Mouse (Mus musculus): ENCODE measurements around the gene B3galt4. TPM values are rescaled to one million over a fixed set of nuclear protein-coding genes. Genes with fewer than 3 reads are reported as not detected.
"Not testable (repeated sequence)": the region's sequence is repeated elsewhere in the genome, so short reads cannot be mapped to it uniquely, and the experiment has no call there.

B3galt4 gene
- polyA plus RNA-seq (2012; rRNA removed): 8.4 and 8.6 TPM in 2 replicates

DNA sequence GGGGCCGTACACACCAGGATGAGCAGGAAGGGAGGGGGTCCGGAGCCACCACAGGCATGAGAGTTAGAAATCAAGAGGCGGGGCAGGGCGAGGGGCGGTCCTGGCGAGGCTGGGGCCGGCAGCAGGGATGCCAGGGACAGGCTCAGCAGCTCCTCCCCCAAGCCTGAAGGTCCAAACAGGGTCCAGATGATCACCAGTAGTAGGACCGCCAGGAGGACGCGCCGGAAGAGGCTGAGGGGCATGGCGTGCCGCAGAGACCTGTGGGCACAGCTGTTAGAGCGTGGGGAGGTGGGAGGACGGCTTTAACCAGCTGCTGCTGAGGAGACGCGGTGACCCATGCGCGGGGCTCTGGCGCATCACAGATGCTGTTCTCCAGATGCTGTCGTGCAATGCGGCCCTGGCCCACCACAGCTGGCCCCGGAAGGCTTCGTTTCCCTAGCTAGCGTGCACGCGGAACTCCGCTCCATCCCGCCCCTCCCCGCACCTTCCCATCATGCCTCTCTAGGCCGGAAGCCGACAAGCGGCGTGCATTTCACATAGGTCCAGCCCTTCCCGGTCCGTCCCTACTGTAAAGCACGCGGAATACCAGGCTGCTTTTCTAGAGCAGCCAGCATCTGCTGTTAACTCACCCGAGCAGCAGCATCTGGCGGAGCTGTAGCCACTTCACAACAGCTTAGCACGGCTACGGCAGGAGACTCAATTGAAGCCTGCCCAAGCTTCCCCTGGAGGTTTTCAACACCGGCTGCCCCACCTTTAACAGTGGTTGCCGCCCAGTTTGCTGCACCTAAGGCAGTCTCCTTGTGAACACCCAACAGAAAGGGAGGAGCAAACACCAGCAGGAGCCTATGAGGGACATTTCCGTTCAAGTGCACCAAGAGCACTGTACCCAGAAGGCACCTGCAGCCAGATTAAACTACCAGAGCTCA is at the start of gene B3galt4:
Gene B3galt4 (minus strand): TSS at position 468 of the 926 bp plus-strand sequence.
- peak within 1 kb of the TSS; percentile 30 for H3K27ac ChIP-seq (ENCODE audit: insufficient read depth, low read length)
- H3K4me3 ChIP-seq (replicated peaks; ENCODE audit: insufficient read depth, low read depth, low read length): peak within 1 kb of the TSS; percentile 71
- no peaks in the 10 kb centered on the region for H3K27me3 ChIP-seq (ENCODE audit: control insufficient read depth, insufficient read depth, low read length)
- peaks cover 16% of the 10 kb centered on the region for H3K4me1 ChIP-seq (ENCODE audit: control insufficient read depth, insufficient read depth, low read length)
- TF ChIP-seq POLR2A (IDR thresholded peaks at IDR 0.05; ENCODE audit: borderline replicate concordance, insufficient read depth, low read length) (peak; percentile 43; the same call in 1 of the 2 replicates), CTCF (IDR thresholded peaks at IDR 0.05; ENCODE audit: borderline replicate concordance, insufficient read depth, low read depth, low read length) (no peak)
- peak; percentile 68 to 73 for DNase-seq
- under 1% methylated on average over 45 of the region's 45 CpGs for WGBS

DNA sequence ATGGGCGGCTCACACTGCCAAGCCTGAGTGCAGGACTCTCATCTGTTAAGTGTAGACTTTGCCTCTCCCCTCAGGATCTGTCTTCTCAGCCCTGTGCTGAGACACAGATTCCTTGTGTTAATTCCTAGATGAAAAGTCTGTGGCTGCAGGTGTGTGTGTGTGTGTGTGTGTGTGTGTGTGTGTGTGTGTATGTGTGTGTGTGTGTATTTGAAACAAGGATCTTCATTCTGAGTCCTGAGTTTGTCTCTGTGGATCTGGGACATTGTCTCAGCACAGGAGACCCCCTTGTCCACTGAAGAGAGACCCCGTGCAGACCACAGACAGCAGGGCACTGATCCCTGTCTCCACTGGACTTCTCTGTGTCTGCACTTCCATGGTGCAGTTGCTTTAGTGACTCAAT is 49.5 kb upstream of the B3galt4 start:
- not testable (repeated sequence) for H3K4me1 ChIP-seq (ENCODE audit: control insufficient read depth, insufficient read depth, low read length); H3K27ac ChIP-seq (ENCODE audit: insufficient read depth, low read length); H3K27me3 ChIP-seq (ENCODE audit: control insufficient read depth, insufficient read depth, low read length); DNase-seq; H3K4me3 ChIP-seq (replicated peaks; ENCODE audit: insufficient read depth, low read depth, low read length)
- 58% methylated on average over 2 of the region's 2 CpGs for WGBS

DNA sequence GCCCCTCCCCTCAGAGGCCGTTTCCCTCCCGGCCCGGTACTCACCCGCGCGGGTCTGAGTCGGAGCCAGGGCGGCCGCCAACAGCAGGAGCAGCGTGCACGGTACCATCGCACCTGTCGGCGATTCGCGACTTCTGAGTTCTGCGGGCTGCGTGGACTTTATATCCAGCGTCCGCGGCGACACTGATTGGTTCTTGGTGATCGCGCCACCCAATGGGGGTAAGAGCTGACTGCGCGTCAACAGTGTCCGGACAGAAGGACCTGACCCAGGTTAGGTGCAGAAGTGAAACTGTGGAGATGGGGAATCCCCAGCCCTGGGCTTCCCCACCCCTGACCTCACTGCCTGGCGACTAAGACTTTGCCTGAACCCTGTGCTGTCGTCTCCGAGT is 48.9 kb upstream of the B3galt4 start, which contains the start of gene H2-K1:
Gene H2-K1 (minus strand): TSS at position 198 of the 388 bp plus-strand sequence.
- under 1% methylated on average over 30 of the region's 30 CpGs for WGBS
- peak; percentile 54 to 64 for DNase-seq
- H3K27me3 ChIP-seq (ENCODE audit: control insufficient read depth, insufficient read depth, low read length): peaks cover 3% of the 10 kb centered on the region
- H3K4me3 ChIP-seq (replicated peaks; ENCODE audit: insufficient read depth, low read depth, low read length): peak within 1 kb of the TSS; percentile 47
- no peak within 1 kb of the TSS for H3K27ac ChIP-seq (ENCODE audit: insufficient read depth, low read length)
- 0 out of 2 replicates have a peak, but pooled peaks cover 2% of the 10 kb centered on the region for H3K4me1 ChIP-seq (ENCODE audit: control insufficient read depth, insufficient read depth, low read length)
- TF ChIP-seq CTCF (IDR thresholded peaks at IDR 0.05; ENCODE audit: borderline replicate concordance, insufficient read depth, low read depth, low read length): no peak
- peak; percentile 45; the same call in 1 of the 2 replicates for TF ChIP-seq POLR2A (IDR thresholded peaks at IDR 0.05; ENCODE audit: borderline replicate concordance, insufficient read depth, low read length)

DNA sequence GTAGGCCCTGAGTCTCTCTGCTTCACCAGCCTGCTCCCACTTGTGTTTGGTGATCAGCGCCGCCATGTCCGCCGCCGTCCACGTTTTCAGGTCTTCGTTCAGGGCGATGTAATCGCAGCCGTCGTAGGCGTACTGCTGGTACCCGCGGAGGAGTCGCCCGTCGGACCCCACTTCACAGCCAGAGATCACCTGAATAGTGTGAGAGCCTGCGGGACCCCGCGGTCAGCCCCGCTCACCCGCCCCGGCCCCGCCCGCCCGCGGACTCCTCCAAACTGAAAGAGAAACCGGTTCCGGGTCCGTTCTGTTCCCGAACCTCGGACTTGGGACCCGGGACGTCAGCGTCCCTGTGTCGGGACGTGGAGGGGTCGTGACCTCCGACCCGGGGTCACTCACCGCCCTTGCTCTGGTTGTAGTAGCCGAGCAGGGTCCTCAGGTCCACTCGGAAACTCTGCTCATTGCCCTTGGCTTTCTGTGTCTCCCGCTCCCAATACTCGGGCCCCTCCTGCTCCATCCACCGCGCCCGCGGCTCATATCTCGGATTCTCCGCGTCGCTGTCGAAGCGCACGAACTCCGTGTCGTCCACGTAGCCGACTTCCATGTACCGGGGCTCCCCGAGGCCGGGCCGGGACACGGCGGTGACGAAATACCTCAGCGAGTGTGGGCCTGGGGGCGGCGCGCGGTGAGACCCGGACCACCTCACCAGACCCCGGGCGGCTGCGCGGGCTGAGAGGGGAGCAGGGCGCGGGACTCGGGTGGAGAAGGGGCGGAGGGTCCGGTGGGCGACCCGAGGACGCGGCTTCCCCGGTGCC is 48.3 kb upstream of the B3galt4 start:
- 2% methylated on average over 87 of the region's 87 CpGs for WGBS
- DNase-seq: no peak
- Histone ChIP-seq H3K4me1 (ENCODE audit: control insufficient read depth, insufficient read depth, low read length) (0 out of 2 replicates have a peak, but pooled peaks cover 2% of the 10 kb centered on the region), H3K27me3 (ENCODE audit: control insufficient read depth, insufficient read depth, low read length) (peaks cover 3% of the 10 kb centered on the region), H3K27ac (ENCODE audit: insufficient read depth, low read length) (no peak overlapping the region), H3K4me3 (replicated peaks; ENCODE audit: insufficient read depth, low read depth, low read length) (peak overlapping the region; percentile 47)
- no peak for TF ChIP-seq POLR2A (IDR thresholded peaks at IDR 0.05; ENCODE audit: borderline replicate concordance, insufficient read depth, low read length)
- TF ChIP-seq CTCF (IDR thresholded peaks at IDR 0.05; ENCODE audit: borderline replicate concordance, insufficient read depth, low read depth, low read length): no peak

DNA sequence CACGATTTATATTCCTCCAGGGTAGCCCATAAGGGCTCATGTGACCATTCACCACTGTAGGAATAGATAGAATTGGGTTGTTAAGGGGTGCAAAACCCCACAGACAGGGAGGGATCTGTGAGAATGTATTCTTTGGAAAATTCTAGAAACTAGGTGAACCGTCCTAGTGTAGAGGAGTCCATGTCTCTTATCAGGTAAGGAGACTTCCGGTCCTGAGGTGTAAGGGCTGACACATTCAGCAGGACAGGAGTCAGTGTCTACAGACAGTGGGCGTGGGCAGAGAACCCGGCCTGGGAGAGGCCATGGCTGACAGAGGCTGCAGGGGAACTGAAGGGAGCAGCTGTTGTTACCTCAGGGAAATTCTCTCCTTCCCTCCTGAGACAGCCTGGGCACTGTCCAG is 47.4 kb upstream of the B3galt4 start:
- not testable (repeated sequence) for H3K4me3 ChIP-seq (replicated peaks; ENCODE audit: insufficient read depth, low read depth, low read length); DNase-seq
- WGBS: 56% methylated on average over 5 of the region's 5 CpGs

DNA sequence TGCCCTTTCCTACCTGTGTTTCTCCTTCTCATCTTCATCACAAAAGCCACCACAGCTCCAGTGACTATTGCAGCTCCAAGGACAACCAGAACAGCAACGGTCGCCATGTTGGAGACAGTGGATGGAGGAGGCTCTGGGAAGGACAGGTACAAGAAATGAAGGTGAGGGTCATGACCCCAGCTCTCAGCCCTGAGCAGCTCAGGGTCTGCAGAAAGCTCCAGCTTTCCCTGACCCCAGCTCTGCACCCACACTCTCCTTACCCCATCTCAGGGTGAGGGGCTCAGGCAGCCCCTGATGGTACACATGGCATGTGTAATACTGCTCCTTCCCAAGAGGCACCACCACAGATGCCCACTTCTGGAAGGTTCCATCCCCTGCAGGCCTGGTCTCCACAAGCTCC is 45.7 kb upstream of the B3galt4 start:
- not testable (repeated sequence) for H3K27ac ChIP-seq (ENCODE audit: insufficient read depth, low read length); H3K4me1 ChIP-seq (ENCODE audit: control insufficient read depth, insufficient read depth, low read length); DNase-seq; H3K27me3 ChIP-seq (ENCODE audit: control insufficient read depth, insufficient read depth, low read length); H3K4me3 ChIP-seq (replicated peaks; ENCODE audit: insufficient read depth, low read depth, low read length)
- 93% methylated on average over 2 of the region's 2 CpGs for WGBS

More for the DNA sequence above, 47.4 kb upstream of the B3galt4 start:
- not testable (repeated sequence) for H3K4me1 ChIP-seq (ENCODE audit: control insufficient read depth, insufficient read depth, low read length); H3K27ac ChIP-seq (ENCODE audit: insufficient read depth, low read length); H3K27me3 ChIP-seq (ENCODE audit: control insufficient read depth, insufficient read depth, low read length)

DNA sequence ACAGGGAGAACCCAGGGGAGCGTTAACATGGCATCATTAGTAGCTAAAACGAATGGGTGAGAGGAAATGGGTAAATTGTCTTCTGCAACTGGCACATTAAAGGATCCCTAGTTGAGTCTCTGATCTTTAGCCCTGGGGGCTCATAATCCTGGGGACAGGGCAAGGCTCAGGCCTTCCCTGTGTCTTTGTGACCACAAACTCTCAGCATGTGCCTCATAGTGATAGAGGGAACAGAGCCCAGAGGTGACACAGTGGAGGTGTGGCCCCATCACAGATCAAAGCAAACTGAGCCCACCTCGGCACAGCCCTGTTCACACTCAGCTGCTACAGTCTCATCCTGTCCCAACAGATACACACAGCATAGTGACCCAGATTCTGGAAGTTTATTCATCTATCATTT is 44.4 kb upstream of the B3galt4 start:
- DNase-seq: no peak
- WGBS: 73% methylated on average over 3 of the region's 3 CpGs
- Histone ChIP-seq H3K4me3 (replicated peaks; ENCODE audit: insufficient read depth, low read depth, low read length) (no peak overlapping the region), H3K4me1 (ENCODE audit: control insufficient read depth, insufficient read depth, low read length) (0 out of 2 replicates have a peak, but pooled peaks cover 2% of the 10 kb centered on the region), H3K27ac (ENCODE audit: insufficient read depth, low read length) (no peak overlapping the region), H3K27me3 (ENCODE audit: control insufficient read depth, insufficient read depth, low read length) (peaks cover 3% of the 10 kb centered on the region)
- TF ChIP-seq POLR2A (IDR thresholded peaks at IDR 0.05; ENCODE audit: borderline replicate concordance, insufficient read depth, low read length): no peak
- TF ChIP-seq CTCF (IDR thresholded peaks at IDR 0.05; ENCODE audit: borderline replicate concordance, insufficient read depth, low read depth, low read length): no peak

DNA sequence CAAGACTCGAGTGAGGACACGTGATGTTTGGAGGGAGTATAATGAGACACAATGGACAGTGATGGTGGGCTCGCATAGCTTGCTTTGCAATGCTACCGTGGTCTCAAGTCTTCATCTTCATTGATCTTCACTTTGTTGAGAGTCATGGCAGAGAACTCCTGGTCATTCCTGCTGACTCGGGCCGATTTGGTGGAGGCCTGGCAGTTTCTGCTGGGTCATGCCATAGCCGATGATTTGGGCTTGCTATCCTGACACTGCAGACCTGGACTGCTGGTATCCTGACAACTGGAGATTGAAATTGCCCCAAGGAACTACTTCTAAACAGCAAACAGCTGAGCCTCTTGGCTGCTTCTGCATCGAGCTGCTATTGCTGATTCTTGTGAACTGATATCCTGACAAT is 43.7 kb upstream of the B3galt4 start:
- Histone ChIP-seq H3K27me3 (ENCODE audit: control insufficient read depth, insufficient read depth, low read length) (peaks cover 2% of the 10 kb centered on the region), H3K4me3 (replicated peaks; ENCODE audit: insufficient read depth, low read depth, low read length) (no peak overlapping the region), H3K27ac (ENCODE audit: insufficient read depth, low read length) (no peak overlapping the region), H3K4me1 (ENCODE audit: control insufficient read depth, insufficient read depth, low read length) (0 out of 2 replicates have a peak, but pooled peaks cover 2% of the 10 kb centered on the region)
- no peak for DNase-seq
- TF ChIP-seq POLR2A (IDR thresholded peaks at IDR 0.05; ENCODE audit: borderline replicate concordance, insufficient read depth, low read length) (no peak), CTCF (IDR thresholded peaks at IDR 0.05; ENCODE audit: borderline replicate concordance, insufficient read depth, low read depth, low read length) (no peak)
- 90% methylated on average over 8 of the region's 8 CpGs for WGBS
